Mouse (Mus musculus) spleen, adult 18-20 months (tissue): ENCODE data around the gene Olfr619.

ENCODE experiments used
- DNase-seq, 2 experiments: peaks; one replicate each; pipeline ENCODE4 v3.0.0; 2022; ENCODE audit warnings: mixed read lengths in 2 of 2

The Olfr619 gene

GRCm38 (mm10) chr7:103600275-103600674 lies at the start of gene Olfr619:
Gene Olfr619, plus strand, starts transcription at chr7:103600575.
- no peak for DNase-seq

- DNase-seq = no peak
These were observed 44.6 kb upstream of the Olfr619 start, which contains the start of gene Olfr615 for GRCm38 (mm10) chr7:103555779-103556178. Gene Olfr615, plus strand, starts transcription at chr7:103556079.

- DNase-seq = no peak
These were observed 31.3 kb upstream of the Olfr619 start, which contains the start of gene Olfr616 for GRCm38 (mm10) chr7:103569043-103569442. Gene Olfr616, minus strand, starts transcription at chr7:103569143.

GRCm38 (mm10) chr7:103572761-103573160 lies 27.6 kb upstream of the Olfr619 start, which contains the start of gene Olfr617:
Gene Olfr617, plus strand, starts transcription at chr7:103573061.
- no peak for DNase-seq

GRCm38 (mm10) chr7:103589803-103590202 lies 10.6 kb upstream of the Olfr619 start, which contains the start of gene Olfr618:
Gene Olfr618, plus strand, starts transcription at chr7:103590103.
- DNase-seq = no peak

- no peak for DNase-seq
These were observed 7.0 kb downstream of the Olfr619 start for GRCm38 (mm10) chr7:103607425-103607824.

- no peak for DNase-seq
These were observed 12.1 kb downstream of the Olfr619 start, which contains the start of gene Olfr620 for GRCm38 (mm10) chr7:103612434-103612833. Gene Olfr620, minus strand, starts transcription at chr7:103612534.

GRCm38 (mm10) chr7:103636795-103637194 lies 36.4 kb downstream of the Olfr619 start:
- DNase-seq = no peak

- no peak for DNase-seq
These were observed 42.2 kb downstream of the Olfr619 start, which contains the start of gene Olfr622 for GRCm38 (mm10) chr7:103642602-103643001. Gene Olfr622, minus strand, starts transcription at chr7:103642702.

- no peak for DNase-seq
These were observed 43.7 kb downstream of the Olfr619 start for GRCm38 (mm10) chr7:103644070-103644469.
